In the genomic region with DNA sequence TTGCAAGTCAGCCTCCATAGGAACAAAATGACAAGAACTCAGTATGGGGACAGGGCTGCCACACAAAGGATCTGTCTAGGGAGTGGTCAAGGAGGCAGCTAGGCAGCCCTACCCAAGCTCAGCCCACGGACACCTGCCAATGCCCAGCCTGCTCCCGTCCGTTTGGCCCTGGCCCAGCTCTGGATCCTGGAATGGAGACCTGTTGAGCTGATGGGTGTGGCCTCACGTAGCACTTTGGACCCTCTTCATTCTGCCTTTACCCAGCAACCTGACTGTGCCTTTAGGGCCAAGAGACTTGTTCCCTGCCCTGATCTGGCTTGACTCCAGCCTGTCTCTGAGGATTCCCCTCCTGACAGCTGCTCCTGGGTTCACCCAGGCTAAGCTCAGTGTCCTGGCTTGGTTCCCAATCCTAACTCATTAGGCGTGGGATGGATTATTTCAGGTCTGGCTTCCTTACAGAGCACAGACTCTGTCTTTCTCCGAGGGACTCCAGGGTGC, we compare ENCODE assay signal across 8 mouse cellular contexts. TPM values are rescaled to one million over a fixed set of nuclear protein-coding genes. Genes with fewer than 3 reads are reported as not detected.
DNase-seq lines count a peak whose midpoint lies in the region; ATAC-seq and TF ChIP-seq lines count a peak whose summit lies in the region.

No protein-coding gene starts in this region.

- in situ Hi-C loops in Patski (cut with MboI; ENCODE audit: low pct_unique_long_range_greater_than_20kb): no loop called here

- TF ChIP-seq CTCF in Patski (IDR thresholded peaks at IDR 0.05): no peak

- no peak for ATAC-seq in Patski

- intact Hi-C loops in heart, postnatal 14 days (cut with DNase I): no loop called here

- DNase-seq in layer of hippocampus, adult 11-12 months (ENCODE audit: low spot score): peak; percentile 34
- DNase-seq in layer of hippocampus, postnatal 10 days (ENCODE audit: low spot score in 2 of 2): no peak
- DNase-seq in Patski (ENCODE audit: low read depth, low spot score): peak; percentile 59
- DNase-seq in heart, postnatal 14 days: peak; percentile 31 to 48
- DNase-seq in kidney, postnatal 4 days: peak; percentile 48 to 72
- DNase-seq in thymus, postnatal 36 days: no peak
- DNase-seq in right cerebral cortex, postnatal 4 days: no peak
- DNase-seq in left cerebral cortex, adult 18-20 months (ENCODE audit: low spot score in 2 of 2): no peak

- CTCF ChIA-PET in Patski (lab: Charles Lee): no interaction called here

- POLR2A ChIA-PET in Patski (lab: Charles Lee): no interaction called here

- H3K27me3 ChIP-seq in Patski: peaks cover 11% of the 10 kb centered on the region

RNA-seq across cellular contexts. Expression of a gene that starts 50.5 kb away (rescaled TPM):
- 1 to 10 TPM; 7.4 to 8.5 TPM for total RNA-seq in layer of hippocampus, postnatal 10 days (2021)
- polyA plus RNA-seq in Patski (2021): 13.2 TPM
- 1 to 10 TPM; 4.6 to 5.6 TPM for total RNA-seq in heart, postnatal 14 days (2021)
- 1 to 10 TPM; 4.5 to 4.9 TPM for total RNA-seq in left cerebral cortex, adult 18-20 months (2021)

Comparison
In these comparisons a context has a peak if more than half of its experiments do, and no peak if none do; other contexts are left out.
1. DNase-seq: peak in layer of hippocampus, adult 11-12 months (single experiment), Patski (single experiment), heart, postnatal 14 days (2 of 2) and kidney, postnatal 4 days (2 of 2); none in layer of hippocampus, postnatal 10 days (0 of 2), thymus, postnatal 36 days (0 of 2), right cerebral cortex, postnatal 4 days (single experiment) and left cerebral cortex, adult 18-20 months (0 of 2).